Mouse (Mus musculus) MEL-GATA-1-ER (cell line): ENCODE data around the gene Vps37c.

ENCODE experiments used
- DNase-seq: peaks from one replicate; pipeline ENCODE4 v3.0.0-alpha.2; 2012; ENCODE audit warnings: low read depth; ENCODE audit errors: extremely low read depth

The Vps37c gene

DNA sequence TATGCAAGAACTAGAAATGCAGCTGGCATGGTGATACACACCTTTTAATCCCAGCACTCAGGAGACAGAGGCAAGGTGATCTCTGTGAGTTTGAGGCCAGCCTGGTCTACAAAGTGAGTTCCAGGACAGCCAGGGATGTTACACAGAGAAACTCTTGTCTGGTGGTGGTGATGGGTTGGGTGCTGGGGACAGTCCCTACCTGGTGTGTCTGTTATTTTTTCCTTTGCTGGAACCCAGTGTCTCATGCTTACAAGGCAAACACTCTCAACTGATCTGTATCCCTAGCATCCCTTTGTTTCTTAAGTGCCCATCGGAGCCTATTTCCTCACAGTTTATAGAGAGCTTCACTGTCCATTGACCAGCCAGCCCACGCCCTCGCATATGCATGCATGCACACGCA lies 51.4 kb downstream of the Vps37c start:
- no peak for DNase-seq

DNA sequence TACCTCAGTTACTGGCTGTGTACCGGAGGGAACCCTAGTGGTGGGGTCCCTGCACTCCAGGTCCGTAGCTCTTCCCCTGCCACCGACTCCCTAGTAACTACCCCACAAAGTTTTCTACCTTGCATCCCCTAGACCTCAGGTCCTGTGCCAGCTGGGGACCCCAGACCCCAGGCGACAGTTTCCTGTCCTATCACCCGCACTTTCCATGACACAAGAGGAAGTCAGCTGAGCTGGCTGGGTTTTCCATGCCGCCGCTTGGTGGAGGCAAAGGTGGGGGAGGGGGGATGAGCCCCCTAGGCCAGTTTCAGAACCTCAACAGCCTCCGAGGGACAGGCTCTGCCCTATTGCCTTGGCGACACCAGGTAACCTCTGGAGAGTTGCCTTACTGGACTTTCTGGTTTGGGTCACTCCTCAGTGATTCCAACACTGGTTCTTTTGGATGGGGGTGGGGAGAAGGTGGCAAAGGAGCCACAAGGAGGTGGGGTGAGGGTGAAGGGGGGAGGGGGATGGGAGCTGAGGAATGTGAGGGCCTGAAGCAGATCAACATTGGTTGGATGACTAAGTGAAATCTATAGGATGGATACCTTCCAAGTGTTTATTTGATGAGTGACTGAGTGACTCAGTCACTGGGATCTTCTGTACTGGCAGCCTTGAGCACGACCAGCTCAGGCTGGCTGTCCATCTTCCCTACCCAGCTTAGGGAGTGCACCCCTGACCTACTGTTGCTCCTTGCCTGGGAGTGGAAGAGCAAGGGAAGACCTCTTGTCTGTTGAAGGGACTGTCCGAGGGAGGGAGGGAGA lies 52.3 kb downstream of the Vps37c start:
- DNase-seq, result no peak

DNA sequence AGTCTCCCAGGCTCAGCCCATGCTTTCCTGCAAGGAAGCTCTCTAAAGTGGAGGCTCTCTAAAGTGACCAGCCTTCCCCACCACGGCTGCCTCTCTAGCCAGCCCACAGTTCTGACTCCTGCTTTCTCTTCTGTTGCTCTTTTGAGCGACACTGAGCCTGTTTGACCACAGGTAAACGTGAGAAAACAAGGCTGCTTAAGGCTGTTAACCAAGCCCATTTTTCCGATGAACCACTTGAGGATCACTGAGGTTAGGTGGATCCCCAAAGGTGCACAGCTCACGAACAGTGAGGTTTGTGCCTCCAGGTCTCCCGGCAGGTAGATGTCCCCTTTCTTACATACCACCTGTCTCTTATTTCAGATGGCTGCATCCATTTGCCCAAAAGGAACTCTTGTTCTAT lies 53.6 kb downstream of the Vps37c start:
- no peak for DNase-seq

DNA sequence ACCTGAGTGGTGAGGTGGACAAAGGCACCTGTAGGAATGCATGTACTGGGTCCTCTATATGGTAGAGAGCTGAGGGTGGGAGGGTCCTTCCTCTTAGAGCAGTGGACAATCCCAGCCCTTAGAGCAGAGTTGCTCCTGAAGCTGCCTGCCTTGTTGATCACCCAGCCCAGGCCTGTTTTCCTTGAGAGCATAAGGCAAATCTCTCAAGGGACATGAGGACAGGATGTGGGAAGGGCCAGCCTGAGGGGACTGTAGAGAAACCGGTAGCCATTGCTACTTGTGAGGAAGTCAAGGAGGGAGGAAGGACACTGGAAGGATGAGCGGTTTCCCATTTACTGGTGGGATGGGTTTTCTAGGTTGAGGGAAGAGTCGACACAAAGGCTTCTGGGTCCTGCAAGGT lies 54.0 kb downstream of the Vps37c start:
- no peak for DNase-seq

DNA sequence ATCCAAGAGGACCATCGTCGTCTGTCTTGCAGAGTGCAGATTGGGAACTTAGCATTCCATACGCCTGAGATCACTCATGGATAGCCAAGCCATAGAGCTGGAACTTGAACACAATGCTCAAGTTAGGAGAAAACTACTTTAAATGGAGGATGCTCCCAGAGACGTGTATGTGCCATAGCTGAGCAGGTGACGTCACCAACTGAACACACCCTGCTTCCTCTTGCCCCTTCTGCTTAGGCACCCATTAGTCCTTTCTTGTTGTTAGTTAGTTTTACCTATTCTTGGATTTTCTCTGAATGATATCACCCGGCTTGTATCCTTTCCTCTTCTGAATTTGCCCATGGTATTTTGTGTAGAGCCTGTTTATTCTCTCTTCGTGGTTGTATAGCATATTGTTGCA lies 58.6 kb downstream of the Vps37c start:
- no peak for DNase-seq

DNA sequence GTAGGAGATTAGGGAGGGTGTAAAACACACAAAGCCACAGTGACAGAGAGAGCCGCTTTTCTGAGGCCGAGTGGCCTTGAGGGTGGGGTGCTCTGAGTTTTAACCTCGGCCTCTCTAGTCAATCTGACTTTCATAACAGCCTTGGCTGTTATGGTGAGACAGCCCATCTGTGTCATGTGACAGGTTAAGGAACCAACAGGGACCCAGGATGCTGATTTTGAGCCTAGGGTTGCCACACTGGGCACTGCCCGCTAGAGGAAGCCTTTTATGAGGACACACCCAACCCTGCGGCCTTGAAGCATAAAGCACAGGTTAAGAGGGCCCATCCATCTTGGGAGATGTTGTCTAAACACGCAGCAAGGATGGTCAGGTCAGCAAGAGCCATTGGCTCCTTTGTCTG lies 59.2 kb downstream of the Vps37c start:
- DNase-seq, result no peak

DNA sequence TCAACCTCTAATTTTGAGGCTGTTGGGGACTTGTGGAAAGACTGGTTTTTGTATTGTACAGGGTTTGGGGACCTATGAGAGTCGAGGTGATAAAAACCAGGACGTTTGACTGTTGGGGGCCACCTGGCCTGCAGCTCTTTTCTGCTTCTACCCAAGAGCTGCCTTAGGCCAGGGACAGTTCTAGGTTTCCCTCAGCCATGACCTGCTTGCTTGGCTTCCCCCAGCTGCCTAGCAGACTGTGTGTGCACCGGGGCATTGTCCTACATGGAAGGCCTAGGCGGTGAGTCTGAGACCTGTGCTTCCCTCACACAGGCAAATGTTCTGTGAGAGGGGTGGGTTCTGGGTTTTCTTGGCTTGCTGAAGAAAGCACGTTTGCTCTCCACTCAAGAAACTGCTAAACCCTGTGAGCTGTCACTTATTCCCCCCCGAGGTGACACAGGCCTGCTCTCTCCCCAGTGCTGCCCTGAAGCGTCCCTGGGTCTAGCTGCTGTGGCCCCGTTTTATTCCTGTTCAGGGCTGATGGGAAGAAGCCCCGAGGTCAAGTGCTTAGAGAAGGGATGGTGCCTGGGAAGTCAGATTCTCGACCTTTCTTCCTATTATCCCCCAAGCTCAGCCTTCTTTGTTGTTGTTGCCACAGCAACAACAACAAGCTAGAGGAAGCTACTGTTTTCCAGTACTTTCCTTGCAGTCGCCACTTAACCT lies 60.0 kb downstream of the Vps37c start:
- DNase-seq, result no peak

DNA sequence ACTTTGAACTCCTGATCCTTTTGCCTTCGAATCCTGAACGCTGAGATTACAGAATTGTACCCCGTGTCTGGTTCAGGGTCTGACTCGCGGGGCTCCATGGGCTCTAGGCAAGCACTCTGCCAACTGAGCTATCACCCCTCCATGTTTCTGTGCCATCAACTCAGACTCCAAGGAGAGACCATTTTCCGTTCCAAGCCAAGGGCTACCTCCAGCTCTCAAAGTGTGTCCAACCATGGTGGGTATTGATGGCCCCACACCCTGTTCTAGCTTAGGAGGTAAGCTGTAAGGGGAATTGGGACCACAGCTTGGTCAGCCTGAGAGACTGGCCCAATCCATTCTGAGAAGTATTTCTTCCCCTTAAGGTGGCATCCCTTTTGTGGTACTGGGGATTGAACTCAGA lies 60.8 kb downstream of the Vps37c start:
- no peak for DNase-seq

DNA sequence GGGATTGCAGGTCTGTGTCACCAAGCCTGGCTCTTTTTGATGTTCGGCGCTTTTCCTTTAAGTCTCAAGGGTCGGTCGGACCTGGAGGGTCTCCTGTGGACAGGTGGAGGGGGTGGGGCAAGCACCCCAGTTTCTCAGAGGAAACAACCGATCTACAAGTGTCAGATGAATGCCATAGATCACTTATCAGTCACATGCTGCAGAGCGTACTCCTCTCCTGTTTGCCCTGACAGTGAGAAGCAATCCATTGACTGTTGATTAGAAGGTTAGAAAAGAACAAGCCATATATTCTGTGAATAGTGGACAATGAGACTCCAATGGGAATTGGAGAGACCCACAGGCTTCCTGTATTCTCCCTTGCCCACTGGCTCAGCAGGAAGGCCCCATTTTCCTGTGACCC lies 61.6 kb downstream of the Vps37c start:
- DNase-seq, result no peak

DNA sequence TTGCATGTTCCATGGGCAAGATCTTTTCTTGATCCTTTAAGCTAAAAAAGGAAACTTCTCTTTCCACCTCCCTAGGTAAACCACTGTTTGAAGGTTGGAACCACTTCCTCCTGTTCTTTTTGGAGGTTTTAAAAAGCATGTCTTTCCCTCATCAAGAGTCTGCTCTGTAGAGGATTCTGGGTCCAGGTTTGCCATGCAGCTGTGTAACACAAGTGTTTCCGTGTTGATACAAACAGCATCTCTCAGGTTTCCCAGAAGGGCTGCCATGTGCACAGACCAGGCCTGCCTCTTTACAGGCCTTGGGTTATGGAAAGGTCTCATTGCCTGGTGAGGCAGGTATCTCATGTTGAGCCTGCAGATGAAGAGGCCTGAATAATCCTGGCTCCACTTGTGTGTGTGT lies 63.1 kb downstream of the Vps37c start:
- DNase-seq, result no peak

DNA sequence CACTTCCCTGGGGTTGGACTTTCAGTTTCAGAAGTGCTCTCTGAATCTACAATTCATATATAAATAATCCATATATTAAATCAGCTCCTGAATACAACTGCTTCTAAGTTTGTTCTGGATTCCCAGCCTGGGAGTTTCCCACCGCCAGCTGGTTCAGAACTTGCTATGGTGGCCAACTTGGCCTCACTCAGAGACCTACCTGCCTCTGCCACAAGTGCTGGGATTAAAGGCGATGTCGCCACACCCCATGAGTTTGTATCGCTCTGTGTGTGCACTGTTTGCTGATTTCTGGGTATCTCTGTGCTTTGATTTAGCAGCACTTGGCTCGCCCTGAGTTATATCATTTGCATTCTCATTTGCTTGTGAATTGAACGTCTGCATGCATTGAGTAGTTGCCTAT lies 63.6 kb downstream of the Vps37c start:
- no peak for DNase-seq

DNA sequence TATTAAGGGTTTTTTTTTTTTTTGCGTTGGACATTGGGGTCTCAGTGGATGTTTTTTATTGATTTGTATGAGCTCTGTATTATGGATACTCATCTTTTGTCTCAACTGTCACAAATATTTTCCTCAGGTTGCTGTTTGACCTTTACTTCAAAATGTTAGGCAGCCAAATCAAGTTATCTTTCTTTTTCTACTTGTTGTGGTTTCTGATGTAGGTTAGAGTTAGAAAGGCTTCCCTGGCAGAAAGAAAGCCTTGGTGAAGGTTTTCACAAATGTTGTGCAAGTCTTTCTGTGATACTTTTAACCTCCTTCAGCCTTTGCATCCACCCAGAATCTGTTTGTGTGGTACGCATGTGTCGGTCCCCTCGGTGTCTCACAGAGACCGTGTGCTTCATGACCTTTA lies 64.1 kb downstream of the Vps37c start:
- no peak for DNase-seq

DNA sequence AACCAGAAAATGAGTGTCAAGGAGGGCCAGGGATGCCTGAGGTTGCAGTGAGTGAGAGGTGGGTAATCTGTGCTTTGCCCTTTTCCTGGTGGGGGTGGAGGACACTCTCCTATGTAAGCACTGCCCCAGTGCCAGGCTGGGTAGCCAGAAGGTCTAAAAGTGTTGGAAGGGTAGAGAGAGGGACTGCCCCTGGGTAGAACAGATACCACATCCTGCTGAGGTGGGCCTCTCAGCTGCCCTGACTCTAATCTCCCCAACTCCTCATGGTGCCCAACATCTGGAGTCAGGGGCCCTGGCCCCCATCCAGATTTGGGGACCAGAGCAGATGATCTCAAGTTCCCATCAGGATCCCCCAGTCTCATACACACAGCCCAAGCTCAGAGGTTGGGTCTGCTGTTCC lies 68.6 kb downstream of the Vps37c start:
- no peak for DNase-seq

DNA sequence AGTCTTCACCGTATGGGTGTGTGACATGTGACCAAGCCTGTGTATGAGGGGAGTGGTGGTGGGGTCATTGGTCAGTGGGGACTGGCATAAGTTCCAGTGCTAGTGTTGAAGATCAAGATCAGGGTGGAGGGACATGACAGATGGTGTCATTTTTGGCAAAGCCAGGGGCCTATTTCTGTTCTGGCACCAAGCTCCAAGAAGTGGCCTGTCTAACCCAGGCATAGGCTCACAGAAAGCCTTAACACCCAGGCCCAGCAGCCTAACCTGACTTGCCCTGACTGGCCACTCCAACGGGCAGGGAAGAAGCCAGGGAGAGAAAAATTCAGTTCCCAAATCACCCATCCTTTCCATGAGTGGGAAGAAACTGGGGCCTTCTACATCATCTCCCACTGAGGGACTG lies 69.0 kb downstream of the Vps37c start:
- DNase-seq, result no peak

DNA sequence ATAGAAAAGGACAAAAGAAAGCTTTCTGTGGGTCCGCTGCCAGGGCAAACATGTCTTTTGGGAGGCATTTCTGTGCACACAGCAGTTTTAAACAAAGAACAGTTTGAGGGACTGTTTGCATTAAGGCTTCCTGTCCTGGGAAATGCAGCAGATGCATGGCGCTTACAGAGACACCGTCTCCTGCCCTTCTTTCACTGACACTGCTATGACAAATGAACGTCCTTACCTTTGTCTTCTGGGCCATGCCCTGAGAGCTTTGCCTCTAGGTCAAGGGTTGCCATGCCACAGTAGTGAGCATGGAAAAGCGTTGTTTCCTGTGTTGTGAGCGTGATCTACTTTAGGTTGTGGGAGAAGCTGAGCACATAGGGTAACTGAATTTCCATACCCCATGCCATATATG lies 70.2 kb downstream of the Vps37c start:
- no peak for DNase-seq

DNA sequence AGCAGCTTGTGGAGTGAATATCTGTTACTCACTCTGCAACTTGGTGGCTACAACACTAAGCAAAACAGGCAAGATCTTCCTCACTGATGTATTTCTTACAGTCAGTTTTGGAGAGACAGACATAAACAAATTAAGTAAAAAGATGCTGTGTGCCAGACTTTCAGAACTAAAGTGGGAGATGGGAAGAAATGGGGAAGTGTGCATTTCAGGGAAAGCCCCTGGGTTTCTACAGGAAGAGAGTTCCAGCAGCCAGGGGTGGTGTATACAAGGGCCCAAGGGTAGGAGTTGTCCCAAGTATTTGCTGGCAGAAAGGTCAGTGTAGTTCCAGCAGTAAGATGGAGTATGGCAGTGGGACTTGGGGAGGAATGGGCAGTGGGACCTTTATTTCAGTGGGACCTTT lies 71.0 kb downstream of the Vps37c start:
- no peak for DNase-seq

DNA sequence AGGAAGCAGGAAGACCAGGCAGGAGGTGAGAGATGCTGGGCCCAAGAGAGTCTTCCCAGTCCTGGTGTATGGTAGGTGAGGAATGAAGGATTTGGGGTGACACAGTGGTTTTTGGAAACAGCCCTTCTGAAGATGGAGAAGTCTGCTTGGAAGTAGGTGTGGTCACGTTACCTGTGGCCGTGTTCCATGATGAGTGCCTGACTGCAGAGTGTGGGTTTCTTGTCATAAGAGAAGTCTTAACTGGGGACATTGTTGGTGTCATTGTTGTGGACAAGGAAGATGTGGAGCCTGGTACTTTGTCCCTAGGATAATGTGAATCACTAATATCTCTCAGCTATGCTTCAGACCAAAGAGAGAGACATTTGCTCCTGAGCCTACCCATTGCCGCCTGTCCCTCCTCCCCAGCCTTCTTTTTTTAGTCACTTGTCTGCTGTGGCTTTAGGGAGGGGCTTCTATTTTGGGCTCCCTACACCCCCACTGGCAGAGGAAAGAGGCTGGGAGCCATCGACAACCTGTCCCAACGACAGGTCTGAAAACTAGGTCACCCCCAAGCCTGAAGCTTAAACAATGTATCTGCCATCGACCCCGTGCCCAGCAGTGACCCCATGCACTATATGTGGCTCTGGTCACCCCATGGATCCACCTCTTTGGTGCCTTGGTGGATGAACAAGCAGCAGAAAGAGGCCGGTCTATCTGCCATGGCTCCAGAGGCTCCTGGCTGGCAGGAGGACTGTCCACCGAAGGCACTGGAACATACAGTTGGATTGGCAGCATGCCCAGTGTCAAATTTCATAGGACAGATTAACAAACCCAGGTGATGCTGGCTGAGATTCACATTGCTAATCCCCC lies 71.7 kb downstream of the Vps37c start:
- DNase-seq, result no peak

DNA sequence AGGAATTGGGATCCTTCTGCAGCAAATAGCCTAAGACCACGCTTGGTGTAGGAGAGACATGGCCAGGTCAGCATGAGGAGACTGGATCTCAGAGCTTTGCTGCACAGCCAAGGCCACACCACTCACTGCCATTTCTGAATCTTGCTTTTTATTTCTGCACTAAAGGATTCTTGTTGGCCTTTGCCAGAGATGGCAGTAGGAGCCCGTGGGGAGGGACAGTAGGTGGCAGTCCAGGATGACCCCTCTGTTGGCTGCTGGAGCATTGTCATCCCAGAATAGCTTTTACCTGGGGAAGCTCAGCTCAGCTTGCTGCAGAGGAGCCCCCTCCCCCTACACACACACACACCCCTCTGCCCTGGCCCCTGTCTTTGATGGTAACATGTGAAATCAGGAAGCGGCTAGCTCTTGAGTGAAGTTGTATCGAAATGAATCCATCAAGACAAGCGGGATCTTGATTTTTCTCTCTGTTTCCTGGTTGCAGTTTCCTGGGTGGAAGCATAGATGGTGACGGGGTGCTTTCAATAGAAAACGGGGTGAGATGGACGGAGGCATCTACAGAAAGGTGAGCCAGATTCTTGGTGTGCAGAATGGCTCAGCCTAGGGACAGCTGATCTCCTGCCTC lies 73.4 kb downstream of the Vps37c start:
- DNase-seq, result no peak

DNA sequence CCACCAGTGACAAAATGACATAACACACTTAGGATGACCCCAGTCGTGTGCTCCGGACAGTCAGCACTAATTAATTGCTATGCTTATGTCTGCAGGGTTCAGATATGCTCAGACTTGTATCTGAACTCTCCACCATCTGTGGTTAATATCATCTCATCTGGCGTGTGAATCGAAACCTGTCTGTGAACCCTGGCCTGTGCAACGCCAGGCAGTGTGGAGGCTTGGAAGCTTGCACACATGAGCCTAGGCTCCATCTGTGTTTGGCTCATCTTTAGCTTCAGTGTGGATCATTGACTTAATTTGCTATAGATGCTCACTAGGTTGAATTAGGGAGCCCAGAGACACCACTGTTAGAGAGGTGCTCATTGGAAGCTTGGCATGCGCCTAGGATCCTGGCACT lies 73.9 kb downstream of the Vps37c start:
- DNase-seq, result no peak

DNA sequence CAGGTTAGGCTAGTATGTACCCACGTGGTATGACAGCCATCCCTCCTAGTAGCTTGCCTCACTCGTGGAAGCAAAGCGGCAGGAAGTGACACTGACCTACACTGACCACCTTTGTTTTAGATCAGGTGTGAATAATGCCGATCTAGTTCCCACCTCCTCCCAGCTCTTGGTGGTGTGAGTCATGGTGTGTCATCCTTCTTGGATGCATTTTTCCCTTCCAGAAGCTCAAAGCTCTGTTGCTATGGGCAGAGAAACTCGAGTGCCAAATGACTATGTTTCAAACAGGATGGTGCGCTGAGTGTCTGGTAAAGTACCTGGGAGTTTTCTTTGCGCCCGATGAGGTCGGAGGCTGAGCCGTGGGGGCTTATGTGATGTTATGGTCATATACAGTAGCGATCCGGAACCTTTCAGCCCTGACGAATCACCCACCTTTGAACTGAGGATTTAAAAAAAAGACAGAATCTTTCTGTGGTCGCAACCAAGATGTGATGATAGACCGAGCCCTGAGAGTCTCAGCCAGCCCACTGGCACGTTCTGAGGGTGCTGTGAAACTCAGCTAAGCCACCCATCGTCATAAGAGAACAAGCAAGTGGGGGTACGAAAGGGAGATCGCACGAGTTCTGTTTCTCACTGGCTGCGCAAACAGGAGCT lies 75.0 kb downstream of the Vps37c start:
- DNase-seq, result no peak
